Mouse (Mus musculus) C2C12 (cell line): ENCODE measurements around the gene Rrbp1.

Source experiments
- CEBPB ChIP-seq: IDR thresholded peaks from one replicate; pipeline ENCODE4 v1.6.1; 2011; ENCODE audit warnings: low read depth, mild to moderate bottlenecking, control low read depth, moderate library complexity
- CTCF ChIP-seq: IDR thresholded peaks from one replicate; pipeline ENCODE4 v1.5.1; 2011; ENCODE audit not compliant: control insufficient read depth, insufficient read depth, insufficient read length
- USF1 ChIP-seq: IDR thresholded peaks from one replicate; pipeline ENCODE4 v1.6.1; 2011; ENCODE audit warnings: low read depth, mild to moderate bottlenecking, control low read depth, moderate library complexity

DNA sequence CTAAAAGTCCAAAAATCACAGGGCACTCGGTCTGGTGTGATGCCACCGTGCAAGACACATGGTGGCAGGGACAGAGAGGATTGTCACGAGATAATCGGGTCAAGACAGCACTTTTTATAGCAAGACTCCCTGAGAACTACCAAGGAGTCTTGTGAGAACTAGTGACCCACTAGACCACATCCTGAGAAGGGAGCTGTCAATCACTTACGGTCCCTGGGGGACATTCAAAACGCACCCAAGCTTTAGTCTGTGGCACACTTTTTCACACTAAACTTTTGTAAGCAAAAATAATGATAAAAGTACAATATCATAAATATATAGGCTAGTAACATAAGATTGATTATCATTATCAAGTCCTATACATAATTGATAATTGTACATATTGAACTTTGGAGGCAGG lies 39.8 kb upstream of the Rrbp1 start:
- no peak for TF ChIP-seq CTCF
- TF ChIP-seq CEBPB: no peak
- TF ChIP-seq USF1: no peak
